Mouse (Mus musculus): ENCODE results near the gene Cdc42se2.

GRCm38 (mm10) chr11:54708153-54708552 is 79.3 kb downstream of the Cdc42se2 start:
- TF ChIP-seq CTCF (IDR thresholded peaks at IDR 0.05; ENCODE audit: borderline replicate concordance, control insufficient read depth, extremely low read depth, insufficient read depth, low read length, poor library complexity) (no peak), POLR2A (IDR thresholded peaks at IDR 0.05; ENCODE audit: control insufficient read depth, extremely low read depth, insufficient read depth, low read length, poor library complexity) (no peak)

Measured in thymus, adult 2 months (tissue).